Comparison of ENCODE assay signal across 10 mouse cellular contexts in genomic region chr17:47841521-47841920, GRCm38 (mm10).
"Had no signal": no experiment of that assay in that cellular context is flagged by ENCODE, and none has a peak within 500 bp of the region (broad histone marks: within the 10 kb centered on the region; RNA-seq: fewer than 3 reads in every experiment).

No protein-coding gene starts in this region.

- H3K9me3 ChIP-seq: limb, embryonic 15.5 days; midbrain, embryonic 13.5 days; neural tube, embryonic 12.5 days had no signal

- H3K36me3 ChIP-seq: limb, embryonic 15.5 days; midbrain, embryonic 13.5 days; neural tube, embryonic 12.5 days had no signal

- H3K27me3 ChIP-seq: limb, embryonic 15.5 days; midbrain, embryonic 13.5 days; neural tube, embryonic 12.5 days had no signal

- DNase-seq: kidney, adult 9 months; layer of hippocampus, postnatal 36 days; retina, postnatal 1 day; right cerebral cortex, postnatal 4 days; thymus, postnatal 36 days had no signal

- H3K4me2 ChIP-seq: limb, embryonic 15.5 days; midbrain, embryonic 13.5 days; neural tube, embryonic 12.5 days had no signal

- ATAC-seq: midbrain, embryonic 13.5 days had no signal

- H3K4me1 ChIP-seq: midbrain, embryonic 13.5 days; neural tube, embryonic 12.5 days had no signal

- H3K4me3 ChIP-seq: limb, embryonic 15.5 days; midbrain, embryonic 13.5 days; neural tube, embryonic 12.5 days had no signal

- H3K27ac ChIP-seq: kidney, postnatal 0 days; limb, embryonic 15.5 days; liver, embryonic 14.5 days; midbrain, embryonic 13.5 days; neural tube, embryonic 12.5 days had no signal

- H3K9ac ChIP-seq: limb, embryonic 15.5 days; liver, embryonic 14.5 days; midbrain, embryonic 13.5 days; neural tube, embryonic 12.5 days had no signal
